Mouse (Mus musculus) bone marrow macrophage, adult 2 months (primary cell): ENCODE measurements around the gene Hcn2.

Source experiments
- CTCF ChIP-seq: IDR thresholded peaks from 2 replicates; pipeline ENCODE4 v1.5.1; 2012; ENCODE audit warnings: low read depth, mild to moderate bottlenecking, low read length, moderate library complexity
- POLR2A ChIP-seq: IDR thresholded peaks from 2 replicates; pipeline ENCODE4 v1.6.1; 2012; ENCODE audit warnings: mild to moderate bottlenecking, low read depth, low read length, borderline replicate concordance

DNA sequence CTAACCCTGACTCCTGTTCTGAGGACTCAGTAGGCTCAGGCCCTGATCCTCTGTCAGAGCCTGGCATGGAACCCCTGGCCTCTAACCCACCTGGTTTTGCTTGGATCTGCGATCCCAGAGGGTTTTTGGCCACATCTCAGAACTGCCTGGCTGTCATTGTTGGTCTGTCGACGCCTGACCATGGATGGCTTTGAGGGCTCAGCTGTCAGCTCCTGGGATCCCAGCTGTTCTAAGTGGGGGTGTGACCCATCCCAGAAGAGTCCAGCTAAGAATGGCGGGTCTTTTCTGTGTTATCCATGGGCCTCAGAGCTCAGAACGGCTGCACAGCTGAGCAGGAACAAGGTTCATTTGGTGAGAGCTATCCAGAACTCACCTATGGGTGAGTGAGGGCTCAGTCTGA lies 4.7 kb downstream of the Hcn2 start:
- no peak for TF ChIP-seq CTCF
- no peak for TF ChIP-seq POLR2A
